Mouse (Mus musculus): ENCODE measurements around the gene Rpusd1. TPM values are rescaled to one million over a fixed set of nuclear protein-coding genes. Genes with fewer than 3 reads are reported as not detected.
"Not testable (repeated sequence)": the region's sequence is repeated elsewhere in the genome, so short reads cannot be mapped to it uniquely, and the experiment has no call there.

Rpusd1 gene
- total RNA-seq, 1 experiment: 8.7 TPM

DNA sequence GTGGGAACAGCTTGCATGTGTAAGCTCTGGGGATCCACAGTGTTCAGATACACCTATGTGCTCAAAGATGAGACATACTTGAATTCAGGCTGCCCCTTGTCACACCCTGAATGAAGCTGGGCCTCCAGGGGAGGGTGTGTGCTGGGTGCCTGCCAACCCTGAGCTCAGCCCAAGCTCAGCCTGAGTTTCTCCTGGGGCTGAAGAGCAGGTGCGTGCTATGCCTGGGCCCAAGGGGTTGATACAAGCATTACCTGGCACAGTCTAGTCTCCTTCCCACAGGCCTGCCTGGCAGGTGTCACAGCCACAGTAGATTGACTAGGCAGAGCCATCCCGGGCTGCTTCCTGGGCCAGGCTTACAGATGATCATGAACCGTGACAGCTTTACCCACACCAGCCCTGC lies 8.3 kb downstream of the Rpusd1 start, which contains the start of gene Mslnl:
TSS of gene Mslnl (plus strand) at position 298 of the 400 bp plus-strand sequence.
- no peaks in the 10 kb centered on the region for H3K9me3 ChIP-seq (ENCODE audit: control insufficient read depth, insufficient read depth, low read depth, low read length)
- DNase-seq (ENCODE audit: low read depth, low spot score): no peak
- H3K4me3 ChIP-seq (ENCODE audit: insufficient read depth in 1 of 2, low read depth in 1 of 2, low read length in 2 of 2, poor library complexity in 1 of 2, severe bottlenecking in 1 of 2): no peak within 1 kb of the TSS
- H3K36me3 ChIP-seq (ENCODE audit: control insufficient read depth, insufficient read depth, low read length, poor library complexity, severe bottlenecking): no peaks in the 10 kb centered on the region
- H3K27ac ChIP-seq (ENCODE audit: insufficient read depth, low read depth, low read length, poor library complexity, severe bottlenecking): no peak within 1 kb of the TSS
- TF ChIP-seq MAFK (IDR thresholded peaks at IDR 0.05; ENCODE audit: insufficient read depth, low read depth, low read length): no peak
- no peak for TF ChIP-seq ZNF384 (IDR thresholded peaks at IDR 0.05; ENCODE audit: low read depth, low read length)
- TF ChIP-seq HCFC1 (IDR thresholded peaks at IDR 0.05; ENCODE audit: borderline replicate concordance, insufficient read depth, low read length): no peak
- no peak for TF ChIP-seq CHD2 (IDR thresholded peaks at IDR 0.05; ENCODE audit: low read depth, low read length)
- no peak for TF ChIP-seq ZC3H11A (IDR thresholded peaks at IDR 0.05; ENCODE audit: borderline replicate concordance, low read depth, low read length)
- no peak within 1 kb of the TSS for H3K9ac ChIP-seq (ENCODE audit: insufficient read depth, low read depth, low read length, poor library complexity, severe bottlenecking)
- in situ Hi-C loops (cut with MboI; ENCODE audit: low sequenced_read_pairs in 2 of 2, unreplicated experiment in 2 of 2): no loop called here
- H3K4me1 ChIP-seq (ENCODE audit: control insufficient read depth in 2 of 2, insufficient read depth in 2 of 2, low read length in 2 of 2, poor library complexity in 1 of 2): 0 out of 4 replicates have a peak, but pooled peaks cover 0 to 2% of the 10 kb centered on the region in 2 experiments

DNA sequence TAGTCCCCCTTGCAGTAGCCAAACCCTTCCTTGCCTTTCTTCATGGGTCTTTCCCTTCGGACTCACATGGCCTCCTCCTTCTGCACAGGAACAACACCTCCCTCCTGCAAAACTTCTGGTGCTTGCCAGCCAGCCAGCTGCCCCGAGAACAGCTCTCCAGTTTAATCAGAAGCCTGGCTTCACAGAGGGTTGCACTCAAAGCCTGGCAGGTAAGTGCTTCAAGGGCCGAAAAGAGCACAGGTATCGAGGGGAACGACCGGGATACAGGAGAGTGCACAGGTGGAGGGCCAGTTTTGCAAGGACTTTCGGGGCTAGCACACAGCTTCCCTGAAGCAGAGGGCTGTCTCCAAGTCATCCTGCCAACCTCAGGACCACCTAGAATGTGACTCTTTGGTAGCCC lies 11.4 kb downstream of the Rpusd1 start:
- Histone ChIP-seq H3K4me3 (ENCODE audit: insufficient read depth in 1 of 2, low read depth in 1 of 2, low read length in 2 of 2, poor library complexity in 1 of 2, severe bottlenecking in 1 of 2) (no peak overlapping the region), H3K27ac (ENCODE audit: insufficient read depth, low read depth, low read length, poor library complexity, severe bottlenecking) (no peak overlapping the region), H3K4me1 (ENCODE audit: control insufficient read depth in 2 of 2, insufficient read depth in 2 of 2, low read length in 2 of 2, poor library complexity in 1 of 2) (no peaks in the 10 kb centered on the region), H3K9ac (ENCODE audit: insufficient read depth, low read depth, low read length, poor library complexity, severe bottlenecking) (no peak overlapping the region), H3K9me3 (ENCODE audit: control insufficient read depth, insufficient read depth, low read depth, low read length) (no peaks in the 10 kb centered on the region), H3K36me3 (ENCODE audit: control insufficient read depth, insufficient read depth, low read length, poor library complexity, severe bottlenecking) (no peaks in the 10 kb centered on the region)
- in situ Hi-C loops (cut with MboI; ENCODE audit: low sequenced_read_pairs in 2 of 2, unreplicated experiment in 2 of 2): no loop called here
- DNase-seq (ENCODE audit: low read depth, low spot score): no peak
- no peak for TF ChIP-seq ZC3H11A (IDR thresholded peaks at IDR 0.05; ENCODE audit: borderline replicate concordance, low read depth, low read length)
- TF ChIP-seq MAFK (IDR thresholded peaks at IDR 0.05; ENCODE audit: insufficient read depth, low read depth, low read length): no peak
- no peak for TF ChIP-seq ZNF384 (IDR thresholded peaks at IDR 0.05; ENCODE audit: low read depth, low read length)
- no peak for TF ChIP-seq CHD2 (IDR thresholded peaks at IDR 0.05; ENCODE audit: low read depth, low read length)

DNA sequence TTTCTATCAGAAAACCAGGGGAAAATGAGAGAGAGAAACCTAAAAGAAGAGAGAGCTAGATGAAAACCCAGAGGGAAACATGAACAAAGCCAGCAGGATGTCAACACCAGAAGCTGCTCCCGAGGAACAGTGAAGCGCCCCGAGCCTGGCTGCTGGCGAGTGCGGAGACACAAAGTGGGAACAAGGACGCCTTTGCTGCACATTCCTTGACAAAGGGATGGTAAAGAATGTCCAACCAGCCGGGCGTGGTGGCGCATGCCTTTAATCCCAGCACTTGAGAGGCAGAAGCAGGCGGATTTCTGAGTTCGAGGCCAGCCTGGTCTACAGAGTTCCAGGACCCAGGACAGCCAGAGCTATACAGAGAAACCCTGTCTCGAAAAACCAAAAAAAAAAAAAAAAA lies 14.0 kb downstream of the Rpusd1 start:
- H3K36me3 ChIP-seq (ENCODE audit: control insufficient read depth, insufficient read depth, low read length, poor library complexity, severe bottlenecking); H3K27ac ChIP-seq (ENCODE audit: insufficient read depth, low read depth, low read length, poor library complexity, severe bottlenecking); DNase-seq (ENCODE audit: low read depth, low spot score); in situ Hi-C loops (cut with MboI; ENCODE audit: low sequenced_read_pairs in 2 of 2, unreplicated experiment in 2 of 2); H3K4me3 ChIP-seq (ENCODE audit: insufficient read depth in 1 of 2, low read depth in 1 of 2, low read length in 2 of 2, poor library complexity in 1 of 2, severe bottlenecking in 1 of 2); H3K4me1 ChIP-seq (ENCODE audit: control insufficient read depth in 2 of 2, insufficient read depth in 2 of 2, low read length in 2 of 2, poor library complexity in 1 of 2); H3K9me3 ChIP-seq (ENCODE audit: control insufficient read depth, insufficient read depth, low read depth, low read length); H3K9ac ChIP-seq (ENCODE audit: insufficient read depth, low read depth, low read length, poor library complexity, severe bottlenecking): not testable (repeated sequence)

DNA sequence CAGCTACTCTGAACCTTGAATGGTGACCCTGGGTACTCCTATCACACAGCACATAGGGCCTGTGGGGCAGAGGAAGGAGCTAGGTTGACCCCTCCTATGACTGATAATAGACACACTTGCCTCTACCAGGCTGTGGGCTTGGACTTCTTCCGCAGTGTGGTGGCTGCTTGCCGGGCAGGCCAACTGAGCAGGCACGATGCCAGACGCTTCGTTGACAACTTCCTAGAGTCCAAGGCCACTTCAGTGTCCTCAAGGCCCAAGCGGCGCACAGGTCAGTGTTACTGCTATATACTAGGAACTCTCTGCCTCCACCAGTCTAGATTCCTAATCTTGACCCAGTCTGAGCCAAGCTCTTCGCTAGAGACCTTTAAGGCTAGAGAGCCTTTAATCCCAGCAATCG lies 16.4 kb downstream of the Rpusd1 start:
- peaks cover 0 to 3% of the 10 kb centered on the region in 2 experiments; a peak in 1 of 4 replicates for H3K4me1 ChIP-seq (ENCODE audit: control insufficient read depth in 2 of 2, insufficient read depth in 2 of 2, low read length in 2 of 2, poor library complexity in 1 of 2)
- H3K9ac ChIP-seq (ENCODE audit: insufficient read depth, low read depth, low read length, poor library complexity, severe bottlenecking): no peak overlapping the region
- H3K36me3 ChIP-seq (ENCODE audit: control insufficient read depth, insufficient read depth, low read length, poor library complexity, severe bottlenecking): no peaks in the 10 kb centered on the region
- no peaks in the 10 kb centered on the region for H3K9me3 ChIP-seq (ENCODE audit: control insufficient read depth, insufficient read depth, low read depth, low read length)
- H3K27ac ChIP-seq (ENCODE audit: insufficient read depth, low read depth, low read length, poor library complexity, severe bottlenecking): no peak overlapping the region; the same call in 1 of the 2 replicates
- H3K4me3 ChIP-seq (ENCODE audit: insufficient read depth in 1 of 2, low read depth in 1 of 2, low read length in 2 of 2, poor library complexity in 1 of 2, severe bottlenecking in 1 of 2): no peak overlapping the region
- TF ChIP-seq ZC3H11A (IDR thresholded peaks at IDR 0.05; ENCODE audit: borderline replicate concordance, low read depth, low read length): no peak
- TF ChIP-seq MAFK (IDR thresholded peaks at IDR 0.05; ENCODE audit: insufficient read depth, low read depth, low read length): no peak
- TF ChIP-seq ZNF384 (IDR thresholded peaks at IDR 0.05; ENCODE audit: low read depth, low read length): no peak
- no peak for TF ChIP-seq CHD2 (IDR thresholded peaks at IDR 0.05; ENCODE audit: low read depth, low read length)
- no peak for TF ChIP-seq HCFC1 (IDR thresholded peaks at IDR 0.05; ENCODE audit: borderline replicate concordance, insufficient read depth, low read length)
- in situ Hi-C loops (cut with MboI; ENCODE audit: low sequenced_read_pairs in 2 of 2, unreplicated experiment in 2 of 2): no loop called here
- DNase-seq (ENCODE audit: low read depth, low spot score): no peak

DNA sequence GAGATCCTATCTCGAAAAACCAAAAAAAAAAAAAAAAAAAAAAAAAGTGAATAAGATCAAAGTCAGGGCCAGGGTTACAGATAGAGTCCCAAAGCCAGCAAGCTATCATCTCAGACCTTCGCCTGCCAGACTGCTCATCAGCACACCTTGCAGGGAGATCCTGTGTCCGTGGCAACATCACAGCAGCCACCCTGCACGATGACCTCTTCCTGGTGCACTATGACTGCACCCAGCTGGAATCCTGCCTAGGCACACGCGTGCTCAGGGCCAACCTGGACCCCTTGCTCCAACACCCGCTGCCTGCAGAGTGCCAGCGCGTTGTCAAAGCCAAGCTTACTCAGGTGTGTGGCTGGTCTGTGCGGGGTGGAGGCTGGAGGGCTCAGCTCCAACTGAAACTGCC lies 16.8 kb downstream of the Rpusd1 start:
- in situ Hi-C loops (cut with MboI; ENCODE audit: low sequenced_read_pairs in 2 of 2, unreplicated experiment in 2 of 2): no loop called here
- DNase-seq (ENCODE audit: low read depth, low spot score): no peak
- TF ChIP-seq ZC3H11A (IDR thresholded peaks at IDR 0.05; ENCODE audit: borderline replicate concordance, low read depth, low read length) (no peak), HCFC1 (IDR thresholded peaks at IDR 0.05; ENCODE audit: borderline replicate concordance, insufficient read depth, low read length) (no peak), CHD2 (IDR thresholded peaks at IDR 0.05; ENCODE audit: low read depth, low read length) (no peak), ZNF384 (IDR thresholded peaks at IDR 0.05; ENCODE audit: low read depth, low read length) (no peak), MAFK (IDR thresholded peaks at IDR 0.05; ENCODE audit: insufficient read depth, low read depth, low read length) (no peak)
- Histone ChIP-seq H3K9me3 (ENCODE audit: control insufficient read depth, insufficient read depth, low read depth, low read length) (no peaks in the 10 kb centered on the region), H3K4me1 (ENCODE audit: control insufficient read depth in 2 of 2, insufficient read depth in 2 of 2, low read length in 2 of 2, poor library complexity in 1 of 2) (peaks cover 0 to 3% of the 10 kb centered on the region in 2 experiments; a peak in 1 of 4 replicates), H3K4me3 (ENCODE audit: insufficient read depth in 1 of 2, low read depth in 1 of 2, low read length in 2 of 2, poor library complexity in 1 of 2, severe bottlenecking in 1 of 2) (no peak overlapping the region), H3K36me3 (ENCODE audit: control insufficient read depth, insufficient read depth, low read length, poor library complexity, severe bottlenecking) (no peaks in the 10 kb centered on the region), H3K27ac (ENCODE audit: insufficient read depth, low read depth, low read length, poor library complexity, severe bottlenecking) (no peak overlapping the region), H3K9ac (ENCODE audit: insufficient read depth, low read depth, low read length, poor library complexity, severe bottlenecking) (no peak overlapping the region)

All from ES-E14 (cell line).